In genomic region chr13:28592176-28592575, GRCm38 (mm10) we compare ENCODE assay signal across 11 mouse cellular contexts.
"Had no signal": no experiment of that assay in that cellular context is flagged by ENCODE, and none has a peak within 500 bp of the region (broad histone marks: within the 10 kb centered on the region; RNA-seq: fewer than 3 reads in every experiment).

No protein-coding gene starts in this region.

- H3K4me3 ChIP-seq: limb, embryonic 13.5 days; lung, embryonic 15.5 days; midbrain, embryonic 10.5 days; neural tube, embryonic 12.5 days had no signal

- H3K27me3 ChIP-seq: limb, embryonic 13.5 days; lung, embryonic 15.5 days; neural tube, embryonic 12.5 days had no signal

- H3K27ac ChIP-seq: limb, embryonic 13.5 days; liver, embryonic 14.5 days; lung, embryonic 15.5 days; midbrain, embryonic 10.5 days; neural tube, embryonic 12.5 days had no signal

- H3K4me2 ChIP-seq: limb, embryonic 13.5 days; lung, embryonic 15.5 days; neural tube, embryonic 12.5 days had no signal

- DNase-seq: kidney, postnatal 14 days; left cerebral cortex, postnatal 4 days; midbrain, embryonic 14.5 days; spleen, adult 18-20 months; thymus, adult 18-20 months; thymus, postnatal 14 days had no signal

- H3K36me3 ChIP-seq: lung, embryonic 15.5 days had no signal

- H3K9me3 ChIP-seq: lung, embryonic 15.5 days; neural tube, embryonic 12.5 days had no signal

- H3K4me1 ChIP-seq: limb, embryonic 13.5 days; midbrain, embryonic 10.5 days; neural tube, embryonic 12.5 days had no signal

- H3K9ac ChIP-seq: limb, embryonic 13.5 days; liver, embryonic 14.5 days; lung, embryonic 15.5 days; neural tube, embryonic 12.5 days had no signal
